Mouse (Mus musculus): ENCODE measurements around the gene Gm12248. TPM values are rescaled to one million over a fixed set of nuclear protein-coding genes. Genes with fewer than 3 reads are reported as not detected.

Gm12248 gene
- total RNA-seq (2021) = not detected

DNA sequence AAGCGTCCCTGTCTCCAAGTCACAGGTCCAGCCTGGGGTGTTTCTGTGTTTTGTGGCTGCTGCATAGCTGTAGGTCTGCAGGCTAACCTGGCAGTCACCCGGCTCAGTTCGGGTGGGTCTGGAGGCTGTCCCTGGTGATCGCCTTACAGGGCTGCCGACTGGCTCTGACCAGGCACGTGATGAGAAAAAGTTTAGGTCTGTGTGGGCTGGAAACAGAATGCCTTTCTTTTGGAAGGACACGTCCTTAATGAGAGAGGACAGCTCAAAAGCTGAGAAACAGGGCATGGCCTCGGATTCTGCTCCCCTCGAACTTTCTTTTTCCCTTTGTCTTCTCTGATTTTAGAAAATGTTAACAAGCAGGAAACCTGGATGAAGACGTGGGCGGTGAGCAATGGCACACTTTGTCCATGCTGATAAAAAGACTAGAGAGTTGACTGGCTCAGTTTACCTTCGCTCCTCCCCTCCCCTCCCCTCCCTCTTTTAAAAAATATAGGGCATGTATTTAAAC is at the start of gene Gm12248:
Gene Gm12248 (minus strand): TSS at position 114 of the 508 bp plus-strand sequence.
- peak; percentile 22 for DNase-seq (ENCODE audit: low spot score)
- intact Hi-C loops (cut with DNase I) = no loop called here

DNA sequence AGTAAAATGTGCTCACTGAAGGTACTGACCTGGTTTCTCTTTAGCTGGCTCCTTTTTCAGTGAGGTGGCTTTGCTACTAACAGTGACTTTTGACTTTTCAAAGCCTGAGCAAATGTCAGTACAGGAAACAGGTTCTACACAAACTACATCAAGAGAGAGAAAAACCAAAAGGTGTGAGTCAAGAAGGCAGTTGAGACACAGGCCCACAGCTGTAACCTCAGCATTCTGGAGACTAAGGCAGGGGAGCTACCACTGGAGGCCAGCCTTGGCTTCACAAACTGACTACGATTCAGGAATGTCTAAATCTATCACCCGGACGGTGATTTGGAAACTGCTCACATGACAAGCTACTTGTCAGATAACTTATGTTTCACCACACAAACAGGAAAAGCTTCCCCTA is 46.5 kb upstream of the Gm12248 start:
- intact Hi-C loops (cut with DNase I) = no loop called here
- no peak for DNase-seq (ENCODE audit: low spot score)

GRCm38 (mm10) chr11:58138821-58139220 is 45.9 kb upstream of the Gm12248 start:
- intact Hi-C loops (cut with DNase I) = no loop called here
- DNase-seq (ENCODE audit: low spot score) = no peak

- no peak for DNase-seq (ENCODE audit: low spot score)
These were observed 43.7 kb upstream of the Gm12248 start for GRCm38 (mm10) chr11:58136677-58137076.

DNA sequence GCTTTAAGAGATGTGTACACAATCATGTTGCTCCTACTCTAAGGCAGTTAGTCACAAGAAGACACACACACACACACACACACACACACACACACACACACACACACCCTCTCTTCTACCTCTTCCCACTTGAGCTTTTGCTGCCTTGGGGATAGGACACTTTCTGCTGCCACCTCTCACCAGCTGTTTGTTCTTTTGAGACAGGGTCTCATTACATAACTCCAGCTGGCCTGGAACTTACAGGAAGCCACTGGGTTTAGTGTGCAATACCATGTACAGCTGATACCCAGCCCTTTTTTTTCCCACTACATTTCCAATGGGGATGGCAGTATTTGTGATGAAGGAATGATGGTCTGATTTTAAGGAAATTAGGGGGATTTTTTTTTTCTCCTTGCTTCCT is 42.4 kb upstream of the Gm12248 start:
- intact Hi-C loops (cut with DNase I) = no loop called here
- no peak for DNase-seq (ENCODE audit: low spot score)

More at GRCm38 (mm10) chr11:58136677-58137076, 43.7 kb upstream of the Gm12248 start:
- intact Hi-C loops (cut with DNase I) = no loop called here

DNA sequence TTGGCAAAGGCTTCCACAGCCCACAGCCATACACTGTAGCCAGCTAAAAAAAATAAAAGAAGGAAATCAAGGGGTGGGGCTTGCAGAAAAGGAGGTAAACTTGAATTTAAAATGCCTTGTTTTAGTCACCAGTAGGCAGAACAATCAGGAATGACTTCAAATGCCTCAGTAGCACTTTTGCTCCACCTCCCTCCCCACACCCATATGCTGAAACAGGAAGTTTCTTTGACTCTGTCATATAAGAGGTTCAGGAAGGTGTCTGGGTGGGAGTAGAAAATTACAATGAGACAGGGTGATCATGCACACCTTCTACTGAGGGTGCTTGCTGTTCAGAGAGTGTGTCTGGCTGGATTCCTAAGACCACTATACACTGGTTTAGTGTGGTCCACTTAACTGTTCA is 41.9 kb upstream of the Gm12248 start:
- DNase-seq (ENCODE audit: low spot score) = no peak
- intact Hi-C loops (cut with DNase I) = no loop called here

- DNase-seq (ENCODE audit: low spot score) = no peak
- intact Hi-C loops (cut with DNase I) = no loop called here
These were observed 39.1 kb upstream of the Gm12248 start for GRCm38 (mm10) chr11:58132026-58132425.

DNA sequence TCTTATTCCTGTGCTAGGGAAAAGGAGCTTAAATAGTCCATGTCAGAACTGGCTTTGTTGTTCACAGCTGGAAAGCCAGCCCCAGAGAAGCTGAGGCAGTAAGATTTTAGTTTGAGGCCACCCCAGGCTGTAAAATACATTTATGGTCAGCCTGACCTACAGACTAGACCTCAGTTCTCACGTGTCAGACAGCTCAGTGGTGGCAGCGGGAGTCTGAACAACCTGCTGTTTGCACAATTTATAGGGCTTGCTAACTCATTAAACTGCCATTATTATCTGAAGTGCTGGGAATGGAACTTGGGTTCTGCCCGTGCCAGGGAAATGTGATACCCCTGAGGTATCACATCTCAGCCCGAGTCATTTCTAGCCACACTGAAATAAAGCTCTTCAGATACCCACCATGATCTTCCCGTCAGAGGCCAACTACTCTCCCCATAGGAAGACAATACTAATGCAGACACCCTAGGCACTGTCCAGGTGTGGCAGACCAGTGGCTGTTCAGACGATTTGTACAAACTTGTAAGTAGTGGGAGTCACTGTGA is 36.4 kb upstream of the Gm12248 start:
- intact Hi-C loops (cut with DNase I) = no loop called here
- no peak for DNase-seq (ENCODE audit: low spot score)

GRCm38 (mm10) chr11:58127544-58127943 is 34.6 kb upstream of the Gm12248 start:
- DNase-seq (ENCODE audit: low spot score) = no peak
- intact Hi-C loops (cut with DNase I) = no loop called here

- intact Hi-C loops (cut with DNase I) = no loop called here
- peak; percentile 24 for DNase-seq (ENCODE audit: low spot score)
These were observed 33.6 kb upstream of the Gm12248 start for GRCm38 (mm10) chr11:58126397-58127160.

DNA sequence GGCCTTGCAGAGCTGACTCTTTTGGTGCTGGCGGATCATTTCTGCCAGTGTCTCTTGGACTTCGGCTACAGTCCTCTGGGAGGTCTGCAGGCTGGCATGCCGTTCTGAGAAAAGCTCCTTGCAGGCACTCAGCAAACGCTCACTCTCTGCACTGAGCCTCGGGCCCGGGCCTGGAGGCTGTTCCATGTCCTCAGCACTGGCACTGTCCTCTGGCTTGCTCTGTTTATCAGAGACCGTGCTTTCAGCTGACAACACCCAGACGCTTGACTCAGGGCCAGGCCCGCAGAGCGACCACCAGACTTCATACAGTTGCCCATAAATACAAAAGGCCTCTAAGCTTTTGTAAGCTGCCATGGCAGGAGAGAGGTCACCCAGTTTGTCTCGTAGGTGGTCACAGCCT is 32.1 kb upstream of the Gm12248 start:
- intact Hi-C loops (cut with DNase I) = no loop called here
- no peak for DNase-seq (ENCODE audit: low spot score)

GRCm38 (mm10) chr11:58123711-58124110 is 30.8 kb upstream of the Gm12248 start:
- intact Hi-C loops (cut with DNase I) = no loop called here
- no peak for DNase-seq (ENCODE audit: low spot score)

GRCm38 (mm10) chr11:58121351-58121750 is 28.4 kb upstream of the Gm12248 start:
- intact Hi-C loops (cut with DNase I) = no loop called here
- DNase-seq (ENCODE audit: low spot score) = no peak

- intact Hi-C loops (cut with DNase I) = no loop called here
These were observed 27.7 kb upstream of the Gm12248 start for GRCm38 (mm10) chr11:58120655-58121054.

DNA sequence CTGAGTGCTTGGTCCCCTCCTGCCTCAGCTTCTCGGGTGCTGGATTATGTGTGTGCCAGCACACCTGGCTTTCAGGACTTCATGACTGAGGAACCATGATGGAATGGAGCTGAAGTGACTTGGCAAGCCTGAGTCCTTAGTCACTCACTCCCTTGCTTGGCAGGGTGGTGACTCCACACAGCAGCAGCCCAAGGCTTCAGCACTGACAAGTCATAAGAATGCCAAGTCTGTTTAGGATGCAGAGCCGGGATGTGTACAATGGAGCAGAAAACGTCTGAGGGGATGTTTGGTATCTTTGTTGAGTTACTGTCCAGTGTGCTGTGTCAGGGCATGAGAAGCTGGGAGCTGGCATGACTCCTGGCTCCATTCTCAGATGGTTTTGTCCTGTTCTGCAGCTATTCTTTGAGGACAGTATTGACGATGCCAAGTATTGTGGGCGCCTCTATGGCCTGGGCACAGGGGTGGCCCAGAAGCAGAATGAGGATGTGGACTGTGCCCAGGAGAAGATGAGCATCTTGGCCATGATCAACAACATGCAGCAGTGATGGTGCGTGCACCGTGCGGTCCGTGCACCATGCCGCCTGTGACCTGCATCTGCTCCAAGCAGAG is 24.2 kb upstream of the Gm12248 start:
- DNase-seq (ENCODE audit: low spot score) = no peak
- intact Hi-C loops (cut with DNase I) = no loop called here

More at GRCm38 (mm10) chr11:58120655-58121054, 27.7 kb upstream of the Gm12248 start:
- DNase-seq (ENCODE audit: low spot score) = no peak

DNA sequence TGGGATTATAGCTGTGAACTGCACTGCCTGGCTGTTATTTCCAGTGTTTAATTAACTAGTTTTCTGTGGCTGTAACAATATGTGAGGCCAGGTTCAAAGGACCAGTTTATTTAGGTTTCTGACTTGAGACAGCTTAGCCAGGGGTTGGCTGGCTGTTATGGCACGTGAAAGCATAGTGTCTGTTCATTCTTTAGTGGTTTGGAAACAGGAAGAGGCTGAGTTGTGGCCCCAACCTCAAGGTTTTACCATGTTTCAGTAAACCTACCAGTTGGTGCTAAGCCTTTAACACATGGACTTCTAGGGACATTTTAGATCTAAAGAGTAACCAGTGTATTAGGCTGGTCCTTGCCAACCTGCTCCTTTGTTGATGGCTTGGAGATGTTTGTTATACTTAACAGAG is 23.6 kb upstream of the Gm12248 start:
- no peak for DNase-seq (ENCODE audit: low spot score)
- intact Hi-C loops (cut with DNase I) = no loop called here

DNA sequence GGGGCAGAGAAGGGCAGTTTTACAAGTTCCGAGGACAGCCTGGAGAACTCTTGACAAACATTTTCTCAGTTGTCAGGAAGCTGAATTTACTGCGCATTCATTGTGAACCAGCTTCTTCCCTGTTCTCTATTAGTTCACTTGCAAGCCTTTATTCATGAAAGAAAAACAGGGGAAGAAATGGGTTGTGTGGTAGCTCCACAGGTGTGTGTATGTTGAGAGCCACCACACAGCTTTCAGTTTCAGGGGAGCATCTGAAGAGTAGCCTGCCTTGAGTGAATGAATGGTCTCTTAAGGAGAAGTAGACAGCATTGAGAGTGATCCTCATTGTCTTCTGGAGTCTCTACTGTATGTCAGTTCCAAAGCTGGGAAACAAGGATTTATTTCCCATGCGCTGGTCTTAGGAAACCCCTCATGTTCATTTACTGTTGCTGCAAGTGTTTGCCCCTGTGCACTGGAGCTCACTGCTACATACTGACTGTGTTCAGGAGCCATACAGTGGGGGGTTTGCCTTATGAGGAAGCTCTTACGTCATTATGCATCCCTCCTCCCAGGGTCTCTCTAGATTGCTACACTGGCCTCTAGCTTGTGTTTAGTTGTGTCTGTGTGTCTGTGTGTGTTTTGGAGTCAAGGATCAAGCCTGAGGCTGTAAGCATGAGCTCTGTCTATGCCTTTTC is 14.9 kb upstream of the Gm12248 start:
- no peak for DNase-seq (ENCODE audit: low spot score)
- intact Hi-C loops (cut with DNase I) = loop anchor here (10.0 kb wide), 1 partner anchor 197 kb away; the partner anchor contains the start of gene Zfp692

- intact Hi-C loops (cut with DNase I) = loop anchor here (10.0 kb wide), 1 partner anchor 198 kb away; the partner anchor contains the start of gene Zfp692
- no peak for DNase-seq (ENCODE audit: low spot score)
These were observed 14.1 kb upstream of the Gm12248 start for GRCm38 (mm10) chr11:58107009-58107408.

DNA sequence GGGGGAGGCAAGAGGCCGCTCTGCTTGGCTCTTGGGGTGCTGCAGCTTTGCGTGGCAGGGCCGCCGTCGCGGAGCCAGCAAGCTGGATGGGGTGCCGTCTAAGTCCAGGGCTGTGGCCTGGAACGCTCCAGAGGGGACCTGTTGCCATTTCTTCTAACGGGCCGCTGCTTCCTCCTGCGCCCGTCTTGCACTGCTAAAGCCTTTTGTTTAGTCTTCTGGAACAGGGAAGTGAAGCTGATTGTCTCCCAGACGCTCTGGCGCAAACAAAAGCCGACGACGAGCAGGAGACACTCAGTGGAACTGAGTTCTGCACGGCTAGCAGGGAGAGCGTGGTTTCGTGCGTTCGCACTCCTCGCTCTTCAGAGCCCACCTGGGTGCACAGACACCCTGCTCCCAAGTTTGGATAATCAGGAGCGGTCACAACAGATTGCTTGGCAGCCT is 11.4 kb upstream of the Gm12248 start:
- intact Hi-C loops (cut with DNase I) = loop anchor here (5.0 to 10.0 kb wide), 2 partner anchors 142 to 200 kb away; partner anchors contain the start of gene Zfp692
- DNase-seq (ENCODE audit: low spot score) = peak; percentile 12

GRCm38 (mm10) chr11:58103697-58104306 is 10.9 kb upstream of the Gm12248 start, which contains the start of gene Cnot8:
Gene Cnot8 (plus strand): TSS chr11:58104153.
- intact Hi-C loops (cut with DNase I) = loop anchor here (1.0 to 10.0 kb wide), 3 partner anchors 97 to 201 kb away; partner anchors contain the start of gene Zfp692
- peak; percentile 99 for DNase-seq (ENCODE audit: low spot score)
